8 mouse cellular contexts compared by ENCODE assay signal in genomic region chr5:65002940-65003824, GRCm38 (mm10). TPM values are rescaled to one million over a fixed set of nuclear protein-coding genes. Genes with fewer than 3 reads are reported as not detected.
DNase-seq lines count a peak whose midpoint lies in the region; ATAC-seq and TF ChIP-seq lines count a peak whose summit lies in the region.

No protein-coding gene starts in this region.

- H3K27me3 ChIP-seq in hindbrain, embryonic 10.5 days (ENCODE audit: insufficient read depth, poor library complexity, severe bottlenecking) = no peaks in the 10 kb centered on the region
- H3K27me3 ChIP-seq in hindbrain, embryonic 11.5 days (ENCODE audit: control insufficient read depth, insufficient read depth, low read length) = no peaks in the 10 kb centered on the region
- peaks cover 0 to 1% of the 10 kb centered on the region in 2 experiments; a peak in 1 of 4 replicates for H3K27me3 ChIP-seq in MEL (ENCODE audit: control insufficient read depth in 1 of 2, insufficient read depth in 2 of 2, low read length in 2 of 2)

- no peak for TF ChIP-seq EP300 in MEL (IDR thresholded peaks at IDR 0.05; ENCODE audit: low read depth in 1 of 2, low read length in 2 of 2)

- no peak for DNase-seq in hindbrain, embryonic 10.5 days (ENCODE audit: low spot score)
- no peak for DNase-seq in hindbrain, embryonic 11.5 days (ENCODE audit: low spot score)
- DNase-seq in MEL (ENCODE audit: low read depth, low spot score) = peak; percentile 46
- peak; percentile 25 for DNase-seq in lung, postnatal 10 days
- peak; percentile 32 for DNase-seq in telencephalon, adult 2 months (ENCODE audit: low read depth, low spot score)
- DNase-seq in gastrocnemius, adult 8-10 months (ENCODE audit: low spot score in 2 of 2) = no peak

- no peaks in the 10 kb centered on the region for H3K36me3 ChIP-seq in hindbrain, embryonic 10.5 days
- no peaks in the 10 kb centered on the region for H3K36me3 ChIP-seq in hindbrain, embryonic 11.5 days (ENCODE audit: control insufficient read depth, insufficient read depth, low read length)
- H3K36me3 ChIP-seq in MEL (ENCODE audit: control insufficient read depth in 1 of 2, insufficient read depth in 2 of 2, low read length in 2 of 2) = no peaks in the 10 kb centered on the region

- ATAC-seq in hindbrain, embryonic 11.5 days (ENCODE audit: low FRiP score) = no peak
- no peak for ATAC-seq in monocyte, adult 5-6 weeks (replicated peaks; ENCODE audit: insufficient number of reproducible peaks, low FRiP score, low TSS enrichment, poor library complexity, severe bottlenecking)

- H3K9me3 ChIP-seq in hindbrain, embryonic 10.5 days = no peaks in the 10 kb centered on the region
- H3K9me3 ChIP-seq in hindbrain, embryonic 11.5 days (ENCODE audit: control insufficient read depth, low read length) = no peaks in the 10 kb centered on the region
- no peaks in the 10 kb centered on the region for H3K9me3 ChIP-seq in MEL (replicated peaks; ENCODE audit: insufficient read depth, low read length)

- no peaks in the 10 kb centered on the region for H3K79me2 ChIP-seq in MEL (ENCODE audit: control insufficient read depth, insufficient read depth, low read length, poor library complexity)

- no peak for TF ChIP-seq POLR2A in MEL (IDR thresholded peaks at IDR 0.05; ENCODE audit: control insufficient read depth in 1 of 2, insufficient read depth in 1 of 2, low read depth in 1 of 2, low read length in 2 of 2, poor library complexity in 1 of 2)
- no peak for TF ChIP-seq POLR2A in embryonic fibroblast, embryonic 13.5 days (IDR thresholded peaks at IDR 0.05; ENCODE audit: low read depth, low read length)

- peak; percentile 91 for TF ChIP-seq RAD21 in MEL (IDR thresholded peaks at IDR 0.05; ENCODE audit: low read depth, low read length)

- TF ChIP-seq CTCF in MEL (IDR thresholded peaks at IDR 0.05 in 2 of 3, conservative IDR thresholded peaks at IDR 0.05 in 1 of 3; ENCODE audit: control insufficient read depth in 1 of 3, insufficient read depth in 1 of 3, low read depth in 2 of 3, low read length in 3 of 3, poor library complexity in 1 of 3, severe bottlenecking in 1 of 3) = peak; percentile 20 to 73 (median 37)
- TF ChIP-seq CTCF in embryonic fibroblast, embryonic 13.5 days (IDR thresholded peaks at IDR 0.05; ENCODE audit: borderline replicate concordance, insufficient read depth, low read length) = no peak

- H3K27ac ChIP-seq in hindbrain, embryonic 10.5 days = peak overlapping the region; percentile 13
- no peak overlapping the region for H3K27ac ChIP-seq in hindbrain, embryonic 11.5 days (ENCODE audit: low read depth, low read length)
- H3K27ac ChIP-seq in MEL (ENCODE audit: control insufficient read depth, low read depth, low read length) = no peak overlapping the region
- H3K27ac ChIP-seq in embryonic fibroblast, embryonic 13.5 days (ENCODE audit: insufficient read depth, low read length) = peak overlapping the region; percentile 80

- 68% methylated on average over 10 of the region's 10 CpGs for WGBS in hindbrain, embryonic 10.5 days
- WGBS in hindbrain, embryonic 11.5 days = 68% methylated on average over 10 of the region's 10 CpGs

- H3K9ac ChIP-seq in hindbrain, embryonic 11.5 days (ENCODE audit: low read depth, low read length) = no peak overlapping the region
- H3K9ac ChIP-seq in MEL (ENCODE audit: control insufficient read depth, low read depth, low read length, poor library complexity, severe bottlenecking) = no peak overlapping the region

- H3K4me1 ChIP-seq in hindbrain, embryonic 10.5 days (replicated peaks) = peaks cover 10% of the 10 kb centered on the region
- no peaks in the 10 kb centered on the region for H3K4me1 ChIP-seq in hindbrain, embryonic 11.5 days (replicated peaks; ENCODE audit: control insufficient read depth, insufficient read depth, low read length)
- H3K4me1 ChIP-seq in MEL (ENCODE audit: control insufficient read depth in 1 of 2, insufficient read depth in 2 of 2, low read length in 2 of 2) = no peaks in the 10 kb centered on the region
- H3K4me1 ChIP-seq in embryonic fibroblast, embryonic 13.5 days (ENCODE audit: control insufficient read depth, insufficient read depth, low read length) = peaks cover 4% of the 10 kb centered on the region

- H3K4me3 ChIP-seq in hindbrain, embryonic 10.5 days = no peak overlapping the region
- H3K4me3 ChIP-seq in hindbrain, embryonic 11.5 days (ENCODE audit: low read depth, low read length) = no peak overlapping the region
- H3K4me3 ChIP-seq in MEL (ENCODE audit: control insufficient read depth in 1 of 2, insufficient read depth in 1 of 2, low read depth in 2 of 2, low read length in 2 of 2) = no peak overlapping the region
- H3K4me3 ChIP-seq in embryonic fibroblast, embryonic 13.5 days (ENCODE audit: insufficient read depth, low read length) = no peak overlapping the region

- H3K4me2 ChIP-seq in hindbrain, embryonic 11.5 days (replicated peaks; ENCODE audit: low read depth, low read length) = no peak overlapping the region

TF ChIP-seq in MEL, 35 proteins besides CTCF, POLR2A, EP300 and RAD21:
- TF ChIP-seq ZC3H11A (IDR thresholded peaks at IDR 0.05; ENCODE audit: low read depth, low read length) (peak; percentile 82), MAX (IDR thresholded peaks at IDR 0.05; ENCODE audit: low read length) (no peak), TBP (IDR thresholded peaks at IDR 0.05; ENCODE audit: low read depth, low read length) (no peak), SMC3 (IDR thresholded peaks at IDR 0.05; ENCODE audit: low read depth, low read length) (peak; percentile 79), ZNF384 (IDR thresholded peaks at IDR 0.05; ENCODE audit: low read depth, low read length) (peak; percentile 68)

RNA-seq across cellular contexts. Expression of gene Fam114a1, which starts 33.3 kb away (rescaled TPM):
- polyA plus RNA-seq in hindbrain, embryonic 10.5 days (2016; fragmentation: Nextera tagmentation; extraction: Ambion mirVana) = 16.8 and 18.3 TPM in 2 replicates
- 18.0 and 21.8 TPM in 2 replicates for polyA plus RNA-seq in hindbrain, embryonic 11.5 days (2014; fragmentation: Nextera tagmentation; extraction: Ambion mirVana)
- total RNA-seq in MEL (2012; rRNA removed) = not detected in 2 replicates
- polyA plus RNA-seq in MEL (2012; ENCODE audit: insufficient read depth in 1 of 2, insufficient read length in 2 of 2, low read depth in 1 of 2, low replicate concordance in 2 of 2, missing spikeins in 1 of 2) = under 1 TPM in 1 of 2 experiments, not detected in 1; 0.08 TPM
- 153 and 177 TPM in 2 replicates for polyA plus RNA-seq in embryonic fibroblast, embryonic 13.5 days (2011; ENCODE audit: insufficient read length, low read depth, missing spikeins)
- 1 to 10 TPM; 2.7 to 9.1 (median 4.0) TPM for total RNA-seq in gastrocnemius, adult 8-10 months (2022)
- total RNA-seq in monocyte, adult 5-6 weeks (2017) = 8.9 to 15.6 TPM (median 10.1 TPM) in 3 replicates

RNA-seq across cellular contexts. Expression of gene Tlr6, which starts 43.3 kb away (rescaled TPM):
- 0.24 and 0.29 TPM in 2 replicates for polyA plus RNA-seq in hindbrain, embryonic 10.5 days (2016; fragmentation: Nextera tagmentation; extraction: Ambion mirVana)
- polyA plus RNA-seq in hindbrain, embryonic 11.5 days (2014; fragmentation: Nextera tagmentation; extraction: Ambion mirVana) = 0.77 and 1.1 TPM in 2 replicates
- total RNA-seq in MEL (2012; rRNA removed) = 0.13 and 0.19 TPM in 2 replicates
- polyA plus RNA-seq in MEL (2012; ENCODE audit: insufficient read depth in 1 of 2, insufficient read length in 2 of 2, low read depth in 1 of 2, low replicate concordance in 2 of 2, missing spikeins in 1 of 2) = under 1 TPM in 1 of 2 experiments, not detected in 1; 0.36 TPM
- polyA plus RNA-seq in embryonic fibroblast, embryonic 13.5 days (2011; ENCODE audit: insufficient read length, low read depth, missing spikeins) = 2.3 and 2.8 TPM in 2 replicates
- under 1 TPM; 0.16 to 0.34 (median 0.29) TPM for total RNA-seq in gastrocnemius, adult 8-10 months (2022)
- total RNA-seq in monocyte, adult 5-6 weeks (2017) = 11.5 to 12.7 TPM (median 12.2 TPM) in 3 replicates

Comparison
In these comparisons a context has a peak if more than half of its experiments do, and no peak if none do; other contexts are left out.
1. H3K27ac ChIP-seq: peak in hindbrain, embryonic 10.5 days (single experiment) and embryonic fibroblast, embryonic 13.5 days (single experiment); none in hindbrain, embryonic 11.5 days (single experiment) and MEL (single experiment).
2. DNase-seq: peak in MEL (single experiment), lung, postnatal 10 days (single experiment) and telencephalon, adult 2 months (single experiment); none in hindbrain, embryonic 10.5 days (single experiment), hindbrain, embryonic 11.5 days (single experiment) and gastrocnemius, adult 8-10 months (0 of 2).
3. RNA of gene Fam114a1, which starts 33.3 kb away (polyA plus RNA-seq): 153 to 177 TPM in embryonic fibroblast, embryonic 13.5 days, 18.0 to 21.8 TPM in hindbrain, embryonic 11.5 days and 16.8 to 18.3 TPM in hindbrain, embryonic 10.5 days; 0.08 TPM in MEL; every median in the first group is over 10 times any median in the second.